13 mouse cellular contexts compared by ENCODE assay signal in the genomic region with DNA sequence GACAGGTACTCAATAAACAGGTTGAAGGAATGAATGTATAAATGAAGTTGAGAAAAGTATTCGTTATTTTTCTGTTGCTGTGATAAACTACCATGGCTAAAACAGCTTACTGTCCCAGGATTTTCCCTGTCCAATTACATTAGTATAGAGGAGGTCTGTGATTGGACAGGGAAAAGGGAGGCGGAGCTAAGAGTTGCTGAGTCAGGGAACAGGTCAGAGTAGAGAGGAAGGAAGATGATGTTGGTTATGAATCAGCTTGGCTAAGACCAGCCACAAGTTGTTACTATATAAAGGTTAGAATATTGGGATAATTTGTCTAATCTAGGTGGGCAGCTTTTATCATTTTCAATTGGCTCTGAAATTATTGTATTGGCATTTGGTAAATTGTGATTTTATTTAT. TPM values are rescaled to one million over a fixed set of nuclear protein-coding genes. Genes with fewer than 3 reads are reported as not detected.
DNase-seq lines count a peak whose midpoint lies in the region; ATAC-seq and TF ChIP-seq lines count a peak whose summit lies in the region.
"Had no signal": no experiment of that assay in that cellular context is flagged by ENCODE, and none has a peak within 500 bp of the region (broad histone marks: within the 10 kb centered on the region; RNA-seq: fewer than 3 reads in every experiment).

No protein-coding gene starts in this region.

- no peak overlapping the region for H3K4me2 ChIP-seq in liver, embryonic 12.5 days
- H3K4me2 ChIP-seq in hindbrain, embryonic 13.5 days = no peak overlapping the region
- H3K4me2 ChIP-seq: hindbrain, embryonic 14.5 days; lung, embryonic 14.5 days; neural tube, embryonic 12.5 days had no signal

- peak; percentile 32 for DNase-seq in gastrocnemius, adult 2 months
- DNase-seq in gastrocnemius, postnatal 4 days (ENCODE audit: low spot score in 2 of 2) = no peak
- DNase-seq in 416B (ENCODE audit: low read depth) = peak; percentile 88
- DNase-seq in NIH3T3 (ENCODE audit: low read depth) = peak; percentile 65
- DNase-seq in right cerebral cortex, postnatal 25 days = no peak
- no peak for DNase-seq in adipocyte (ENCODE audit: low spot score)
- DNase-seq: lung, embryonic 14.5 days had no signal

- no peak overlapping the region for H3K9ac ChIP-seq in liver, embryonic 12.5 days
- H3K9ac ChIP-seq in hindbrain, embryonic 13.5 days = no peak overlapping the region
- H3K9ac ChIP-seq: hindbrain, embryonic 14.5 days; lung, embryonic 14.5 days; neural tube, embryonic 12.5 days had no signal

- H3K27me3 ChIP-seq in liver, embryonic 12.5 days (replicated peaks) = no peaks in the 10 kb centered on the region
- H3K27me3 ChIP-seq in hindbrain, embryonic 13.5 days = no peaks in the 10 kb centered on the region
- H3K27me3 ChIP-seq: neural tube, embryonic 12.5 days; Patski had no signal

- peaks cover 14% of the 10 kb centered on the region for H3K36me3 ChIP-seq in liver, embryonic 12.5 days
- peaks cover 18% of the 10 kb centered on the region for H3K36me3 ChIP-seq in hindbrain, embryonic 13.5 days

- no peak overlapping the region for H3K27ac ChIP-seq in gastrocnemius, adult 2 months
- H3K27ac ChIP-seq in liver, embryonic 12.5 days = 0 out of 2 replicates have a peak overlapping the region, but pooled peaks have one; percentile 30
- H3K27ac ChIP-seq in hindbrain, embryonic 13.5 days = no peak overlapping the region
- H3K27ac ChIP-seq: hindbrain, embryonic 14.5 days; neural tube, embryonic 12.5 days had no signal

- H3K4me3 ChIP-seq in gastrocnemius, adult 2 months = no peak overlapping the region
- no peak overlapping the region for H3K4me3 ChIP-seq in liver, embryonic 12.5 days
- H3K4me3 ChIP-seq in hindbrain, embryonic 13.5 days = no peak overlapping the region
- H3K4me3 ChIP-seq: neural tube, embryonic 12.5 days had no signal

- H3K4me1 ChIP-seq in liver, embryonic 12.5 days = peaks cover 26% of the 10 kb centered on the region
- H3K4me1 ChIP-seq in hindbrain, embryonic 13.5 days (replicated peaks) = peaks cover 10% of the 10 kb centered on the region

- intact Hi-C loops in gastrocnemius, adult 2 months (cut with DNase I) = no loop called here

- ATAC-seq in liver, embryonic 12.5 days = peak; percentile 63; the same call in 1 of the 2 replicates
- no peak for ATAC-seq in hindbrain, embryonic 13.5 days (ENCODE audit: low FRiP score)
- ATAC-seq: forebrain, embryonic 16.5 days; Patski had no signal

- 23% methylated on average over 2 of the region's 2 CpGs for WGBS in liver, embryonic 12.5 days (ENCODE audit: insufficient replicate concordance)
- WGBS in hindbrain, embryonic 13.5 days = 57% methylated on average over 2 of the region's 2 CpGs

- H3K9me3 ChIP-seq in liver, embryonic 12.5 days (replicated peaks) = no peaks in the 10 kb centered on the region
- no peaks in the 10 kb centered on the region for H3K9me3 ChIP-seq in hindbrain, embryonic 13.5 days
- H3K9me3 ChIP-seq: neural tube, embryonic 12.5 days had no signal

- no peak for TF ChIP-seq CTCF in gastrocnemius, adult 2 months (IDR thresholded peaks at IDR 0.05)

RNA-seq across cellular contexts. Expression of a gene that starts 22.5 kb away (rescaled TPM):
- 10 to 100 TPM; 11.2 to 18.9 TPM for total RNA-seq in gastrocnemius, adult 2 months (2021)
- total RNA-seq in gastrocnemius, postnatal 4 days (2021) = 10 to 100 TPM; 60.3 to 64.3 TPM
- polyA plus RNA-seq in liver, embryonic 12.5 days (2016; fragmentation: Nextera tagmentation; extraction: Ambion mirVana) = 142 and 147 TPM in 2 replicates
- polyA plus RNA-seq in hindbrain, embryonic 13.5 days (2015; fragmentation: Nextera tagmentation; extraction: Ambion mirVana) = 177 and 180 TPM in 2 replicates

RNA-seq across cellular contexts. Expression of a gene that starts 39.9 kb away (rescaled TPM):
- 1 to 10 TPM in 1 of 2 experiments, under 1 TPM in 1; 0.42 to 1.2 TPM for total RNA-seq in gastrocnemius, adult 2 months (2021)
- 1 to 10 TPM; 1.0 to 1.3 TPM for total RNA-seq in gastrocnemius, postnatal 4 days (2021)
- polyA plus RNA-seq in liver, embryonic 12.5 days (2016; fragmentation: Nextera tagmentation; extraction: Ambion mirVana) = 0.99 and 1.0 TPM in 2 replicates
- polyA plus RNA-seq in hindbrain, embryonic 13.5 days (2015; fragmentation: Nextera tagmentation; extraction: Ambion mirVana) = 15.3 and 16.6 TPM in 2 replicates

RNA-seq across cellular contexts. Expression of a gene that starts 44.7 kb away (rescaled TPM):
- 1 to 10 TPM; 5.7 to 6.5 TPM for total RNA-seq in gastrocnemius, adult 2 months (2021)
- 1 to 10 TPM; 7.5 to 8.8 TPM for total RNA-seq in gastrocnemius, postnatal 4 days (2021)
- polyA plus RNA-seq in liver, embryonic 12.5 days (2016; fragmentation: Nextera tagmentation; extraction: Ambion mirVana) = 3.0 and 3.7 TPM in 2 replicates
- polyA plus RNA-seq in hindbrain, embryonic 13.5 days (2015; fragmentation: Nextera tagmentation; extraction: Ambion mirVana) = 17.9 and 18.1 TPM in 2 replicates

Comparison
In these comparisons a context has a peak if more than half of its experiments do, and no peak if none do; other contexts are left out.
1. DNase-seq: peak in gastrocnemius, adult 2 months (single experiment), 416B (single experiment) and NIH3T3 (single experiment); none in gastrocnemius, postnatal 4 days (0 of 2), right cerebral cortex, postnatal 25 days (single experiment) and adipocyte (single experiment).